Mouse (Mus musculus) heart, adult 11 months (tissue): ENCODE measurements around the gene Sestd1.

ENCODE experiments used
- DNase-seq: peaks from one replicate; pipeline ENCODE4 v3.0.0; 2022

Sestd1 gene

GRCm38 (mm10) chr2:77270136-77270535 is 10.3 kb downstream of the Sestd1 start:
- DNase-seq: no peak

GRCm38 (mm10) chr2:77268612-77269239 is 11.7 kb downstream of the Sestd1 start:
- DNase-seq: peak; percentile 91

GRCm38 (mm10) chr2:77266931-77267330 is 13.5 kb downstream of the Sestd1 start:
- DNase-seq: no peak

DNA sequence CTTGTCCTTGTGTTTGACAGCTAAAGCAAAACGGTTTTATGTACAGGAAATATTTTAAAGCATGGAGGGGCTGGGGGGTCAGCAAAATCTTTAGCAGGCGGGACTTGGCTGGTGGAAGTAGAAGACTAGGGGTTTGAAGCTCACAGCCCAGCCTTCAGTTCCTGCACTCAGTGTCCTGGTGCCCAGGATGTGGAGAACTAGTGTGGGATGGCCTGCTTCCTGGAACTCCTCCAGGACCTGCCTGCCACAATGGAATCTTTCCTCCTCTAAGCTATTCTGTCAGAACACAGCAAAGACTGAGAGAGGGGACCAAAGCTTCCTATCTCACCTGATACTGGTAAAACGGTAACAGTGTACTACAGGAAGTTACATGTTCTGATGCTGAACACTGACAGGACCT is 14.4 kb downstream of the Sestd1 start:
- DNase-seq: no peak

DNA sequence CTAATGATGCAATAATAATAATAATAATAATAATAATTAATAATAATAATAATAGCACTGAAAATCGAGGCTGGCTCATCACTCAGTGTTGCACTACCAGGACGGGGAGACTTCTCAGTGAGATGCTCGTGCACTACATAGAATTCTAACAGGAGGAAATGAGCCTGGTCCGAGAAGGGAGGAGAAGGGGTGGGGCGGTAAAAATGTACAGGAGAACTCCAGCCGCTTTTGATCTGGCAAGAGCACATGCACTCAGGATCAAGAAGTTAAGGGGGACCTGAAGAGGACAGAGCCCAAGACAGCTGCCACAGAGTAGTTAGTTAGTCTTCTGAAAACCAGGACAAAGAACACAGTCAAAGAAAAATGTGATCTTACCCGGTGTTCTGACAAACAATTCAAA is 15.1 kb downstream of the Sestd1 start:
- peak; percentile 58 for DNase-seq

- peak; percentile 79 for DNase-seq
Measured at GRCm38 (mm10) chr2:77264550-77264949, 15.8 kb downstream of the Sestd1 start.

GRCm38 (mm10) chr2:77263477-77264435 is 16.6 kb downstream of the Sestd1 start:
- peak; percentile 78 for DNase-seq

DNA sequence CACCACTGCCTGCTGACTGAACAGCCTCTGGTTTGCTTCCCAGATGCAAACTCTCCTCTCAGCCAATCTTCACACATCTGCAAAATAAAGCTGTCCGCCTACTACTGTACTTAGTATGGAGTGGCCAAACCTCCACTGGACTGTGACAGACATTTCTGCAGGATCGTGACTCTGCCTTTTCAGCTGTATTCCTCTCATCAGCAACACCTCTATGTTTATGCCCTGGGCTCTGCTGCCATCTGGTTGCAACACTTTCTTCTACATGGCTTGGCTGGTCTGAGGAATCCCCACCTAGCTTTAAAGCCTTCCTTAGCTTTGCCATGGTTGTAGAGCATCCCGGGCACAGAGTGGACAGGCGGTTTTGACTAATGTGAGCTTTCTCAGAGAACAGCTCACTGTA is 20.3 kb downstream of the Sestd1 start:
- DNase-seq: no peak

DNA sequence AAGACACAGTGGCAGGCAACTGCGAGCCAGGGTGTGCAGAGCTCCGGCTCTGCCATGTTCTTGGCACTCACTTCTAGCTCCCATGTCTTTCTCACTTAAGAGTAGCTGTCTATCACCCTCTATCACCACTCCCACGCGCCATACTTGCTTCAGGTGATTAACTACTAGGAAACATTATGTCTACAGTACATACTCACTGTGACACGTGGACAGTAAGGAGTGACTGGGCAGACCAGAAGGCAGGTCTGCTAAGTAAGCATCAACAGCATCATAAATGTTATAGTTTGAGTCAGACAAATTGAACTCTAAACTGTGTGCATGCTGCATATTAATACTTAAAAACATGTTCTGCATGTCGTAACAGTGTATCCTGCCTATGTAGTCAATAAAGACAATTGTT is 27.2 kb downstream of the Sestd1 start:
- DNase-seq: peak; percentile 58

DNA sequence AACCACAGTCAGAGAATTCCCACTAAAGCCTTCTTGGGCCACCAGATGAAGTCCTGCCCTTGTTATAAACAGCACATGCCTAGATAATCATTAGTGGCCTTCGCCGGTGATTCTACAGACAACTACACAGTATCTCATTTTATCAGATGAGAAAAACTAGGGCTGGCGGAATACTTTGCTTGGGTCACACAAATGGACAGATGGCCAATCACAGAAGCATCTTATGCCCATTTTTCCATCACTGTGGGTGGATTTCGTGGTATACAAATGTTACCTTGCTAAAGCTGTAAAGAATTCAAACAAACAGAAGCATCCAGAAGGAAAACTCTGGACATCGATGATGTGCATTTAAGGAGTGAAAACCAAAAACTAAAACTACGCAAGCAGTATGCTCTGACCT is 28.7 kb downstream of the Sestd1 start:
- peak; percentile 14 for DNase-seq

GRCm38 (mm10) chr2:77249771-77250681 is 30.4 kb downstream of the Sestd1 start:
- peak; percentile 93 for DNase-seq

DNA sequence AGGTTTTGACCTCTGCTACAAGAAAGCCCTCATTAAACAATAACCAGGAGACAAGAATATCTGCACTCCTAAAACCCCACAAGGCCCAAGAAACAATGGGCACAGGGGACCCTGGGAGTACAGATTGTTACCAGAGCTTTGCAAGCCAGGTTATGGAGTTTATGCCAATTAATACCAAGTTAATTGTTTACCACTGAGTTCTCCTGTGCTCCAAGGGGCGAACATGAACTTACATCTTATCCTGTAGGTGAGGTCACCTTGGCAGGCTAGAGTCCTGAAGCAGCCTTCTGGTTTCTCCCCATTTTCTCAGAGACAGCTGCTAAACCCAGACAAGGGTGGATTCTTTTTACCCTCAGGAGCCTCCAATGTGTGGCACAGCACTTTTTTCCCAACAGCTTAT is 32.0 kb downstream of the Sestd1 start:
- peak; percentile 37 for DNase-seq

DNA sequence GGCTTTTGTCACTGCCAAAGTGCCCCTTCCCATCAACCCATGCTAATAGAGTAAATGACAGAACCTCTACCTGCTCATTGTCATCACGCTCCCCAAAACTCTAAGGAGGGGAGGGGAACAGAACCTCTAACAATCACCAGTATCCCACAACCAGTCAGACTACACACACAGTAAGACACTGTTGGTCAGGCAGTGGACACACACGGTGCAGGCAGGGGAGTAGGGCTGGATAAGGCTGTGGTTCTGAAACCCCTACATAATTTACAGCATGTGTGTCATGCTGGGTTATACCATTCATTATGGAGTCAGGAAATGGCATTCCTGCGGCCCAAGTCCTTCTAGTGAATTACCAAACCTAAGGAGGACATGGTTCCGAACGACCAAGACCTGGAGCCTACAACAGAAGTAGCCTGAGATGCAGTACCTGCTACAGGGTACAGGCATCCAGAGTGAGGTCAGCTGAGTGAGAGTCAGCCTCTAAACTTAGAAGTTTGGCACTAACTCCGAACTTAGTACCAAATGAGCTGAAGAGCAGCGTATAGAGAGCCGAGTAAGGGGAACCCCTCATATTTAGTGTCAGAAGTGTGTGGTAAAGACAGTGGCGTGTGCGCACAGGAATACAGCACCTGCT is 33.1 kb downstream of the Sestd1 start:
- DNase-seq: peak; percentile 77

- peak; percentile 87 for DNase-seq
Measured at GRCm38 (mm10) chr2:77245806-77246205, 34.6 kb downstream of the Sestd1 start.

- DNase-seq: peak; percentile 62
Measured at GRCm38 (mm10) chr2:77242248-77242647, 38.1 kb downstream of the Sestd1 start.

GRCm38 (mm10) chr2:77238607-77239006 is 41.8 kb downstream of the Sestd1 start:
- DNase-seq: no peak

DNA sequence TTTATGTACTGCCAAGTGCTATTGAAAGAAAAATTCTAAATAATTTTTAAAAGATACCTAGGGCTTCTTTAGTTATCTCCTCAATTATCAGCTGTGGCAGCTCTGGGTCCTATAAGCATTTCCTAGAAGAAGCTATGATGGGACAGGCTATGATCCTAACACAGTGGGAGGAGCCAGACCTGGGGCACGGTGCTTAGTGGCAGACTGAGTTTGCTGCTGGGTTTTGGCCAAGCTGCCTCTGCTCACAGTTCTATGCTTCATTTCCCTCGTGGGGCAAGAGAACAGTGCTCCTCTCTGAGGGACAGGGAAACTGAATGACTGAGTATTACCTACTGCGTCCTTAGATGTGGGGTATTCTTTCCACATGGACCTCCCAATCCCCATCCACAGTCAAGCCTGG is 42.3 kb downstream of the Sestd1 start:
- no peak for DNase-seq

- DNase-seq: no peak
Measured at GRCm38 (mm10) chr2:77236860-77237259, 43.5 kb downstream of the Sestd1 start.

GRCm38 (mm10) chr2:77235896-77236295 is 44.5 kb downstream of the Sestd1 start:
- no peak for DNase-seq

DNA sequence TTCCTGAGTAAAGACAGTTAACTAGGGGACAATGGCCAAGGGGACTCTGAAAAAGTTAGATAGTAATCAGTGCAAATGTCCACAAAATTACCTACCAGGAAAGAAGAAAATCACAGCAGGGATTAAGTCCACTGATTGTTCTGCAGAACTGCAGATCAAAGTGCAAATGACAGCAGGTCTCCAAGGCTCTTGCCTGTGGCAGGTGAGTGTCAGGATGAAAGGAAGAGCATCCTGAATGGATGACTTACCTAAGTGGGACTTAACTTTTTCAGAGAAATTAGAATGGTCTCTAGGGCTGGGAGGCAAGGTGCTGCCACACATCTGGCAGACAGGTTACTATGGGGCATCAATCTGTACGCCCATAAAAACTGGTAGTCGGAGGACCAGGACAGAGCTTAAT is 47.8 kb downstream of the Sestd1 start:
- DNase-seq: no peak

- DNase-seq: no peak
Measured at GRCm38 (mm10) chr2:77220960-77221359, 59.4 kb downstream of the Sestd1 start.

- DNase-seq: peak; percentile 66
Measured at GRCm38 (mm10) chr2:77212885-77213284, 67.5 kb downstream of the Sestd1 start.

GRCm38 (mm10) chr2:77206951-77207350 is 73.4 kb downstream of the Sestd1 start:
- DNase-seq: peak; percentile 73
